Mouse (Mus musculus) MN1 (cell line): ENCODE measurements at regions not wholly inside any gene's neighbourhood (a gene's known extent, or its start where the extent isn't known, plus 50 kb on each side); places are given as distances from the start of the nearest gene placed in this dataset.
A peak's percentile ranks its signal among the peaks of the same experiment; 100 is the strongest.

Experiments used
- DNase-seq: peaks from one replicate; pipeline ENCODE4 v3.0.0-alpha.2; 2016; ENCODE audit warnings: low spot score

GRCm38 (mm10) chr13:72938156-72938874 is 309.7 kb downstream of the Irx2 start:
- DNase-seq = no peak

DNA sequence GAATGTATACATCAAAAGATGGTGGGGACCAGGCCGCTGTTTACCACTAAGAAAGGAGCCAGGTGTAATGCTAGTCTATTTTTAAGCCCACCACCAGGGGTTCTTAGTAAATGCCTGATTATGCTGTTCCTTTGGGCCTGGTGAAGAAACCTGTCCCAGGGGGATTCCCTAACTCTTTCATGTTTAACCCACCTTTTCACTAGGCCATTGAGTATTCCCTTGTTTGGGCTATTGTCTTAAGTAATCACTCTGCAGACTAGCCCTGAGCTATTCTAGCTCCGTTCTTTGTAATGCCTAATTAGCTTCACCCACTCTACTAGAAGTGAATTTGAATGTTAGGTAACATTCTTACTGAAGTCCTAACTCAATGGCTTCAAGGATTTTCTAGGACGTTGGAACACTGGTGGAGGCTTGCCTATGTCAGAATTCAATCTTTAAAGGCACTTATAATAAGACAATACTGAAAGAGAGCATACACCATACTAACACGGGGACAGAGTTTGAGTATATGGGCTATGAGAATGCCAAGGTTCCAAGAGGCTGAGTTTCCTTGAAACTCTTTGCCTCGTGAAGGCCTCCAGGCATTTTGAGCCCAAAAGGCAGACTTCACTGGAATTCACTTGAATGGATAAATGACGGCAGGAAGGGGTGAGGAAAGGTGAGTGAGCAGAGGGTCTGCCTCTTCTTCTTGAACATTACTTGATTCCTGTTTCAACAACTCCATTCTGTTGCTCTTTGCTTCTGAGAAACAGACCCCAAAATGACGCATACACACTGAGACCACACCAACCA is 312.7 kb upstream of the Irx4 start:
- no peak for DNase-seq

GRCm38 (mm10) chr13:72958616-72959518 is 301.4 kb upstream of the Irx4 start:
- no peak for DNase-seq

DNA sequence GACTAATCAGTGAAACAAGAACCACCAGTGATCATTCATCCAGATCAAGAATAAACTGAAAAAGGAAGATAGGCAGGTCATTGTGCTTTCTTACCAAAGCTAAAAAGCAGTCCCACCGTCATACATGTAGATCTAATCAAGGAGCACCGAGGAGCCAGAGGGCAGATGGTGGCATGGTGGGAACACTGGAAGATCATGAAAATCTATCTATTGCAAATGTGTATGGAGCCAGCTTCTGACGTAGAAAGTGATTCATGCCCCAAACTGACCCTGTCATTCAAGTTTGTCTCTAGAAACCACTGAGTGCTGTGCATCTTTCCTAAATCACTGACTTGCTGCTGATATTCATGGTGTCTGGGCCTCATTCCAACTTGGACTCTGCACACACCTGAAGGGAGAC is 299.0 kb upstream of the Irx4 start:
- DNase-seq = no peak

GRCm38 (mm10) chr13:72972165-72972564 is 288.1 kb upstream of the Irx4 start:
- no peak for DNase-seq

GRCm38 (mm10) chr13:72972894-72973293 is 287.4 kb upstream of the Irx4 start:
- DNase-seq = no peak

GRCm38 (mm10) chr13:72977213-72977612 is 283.1 kb upstream of the Irx4 start:
- no peak for DNase-seq

DNA sequence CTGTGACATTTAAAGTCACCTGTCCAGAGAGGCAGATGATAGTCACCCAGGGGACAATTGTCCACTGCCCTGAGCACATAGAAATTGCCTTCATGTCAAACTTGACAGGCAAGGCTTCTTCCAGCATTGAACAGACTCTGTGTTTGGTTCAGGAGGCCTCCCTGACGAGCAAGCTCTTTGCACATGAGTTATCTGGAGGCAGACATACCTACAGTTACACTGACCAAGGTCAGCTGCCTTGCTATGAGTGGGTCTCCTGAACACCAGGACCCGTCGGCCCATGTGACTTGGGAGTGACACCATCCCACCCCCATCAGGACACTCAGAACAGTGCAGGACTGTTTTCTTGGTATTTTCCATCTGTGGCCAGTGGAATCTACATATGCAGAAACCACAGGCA is 282.3 kb upstream of the Irx4 start:
- no peak for DNase-seq

- no peak for DNase-seq
Measured at GRCm38 (mm10) chr13:72978966-72979365, 281.3 kb upstream of the Irx4 start.

- no peak for DNase-seq
Measured at GRCm38 (mm10) chr13:72992589-72993409, 267.5 kb upstream of the Irx4 start.

GRCm38 (mm10) chr13:72993410-72993858 is 266.8 kb upstream of the Irx4 start:
- no peak for DNase-seq

DNA sequence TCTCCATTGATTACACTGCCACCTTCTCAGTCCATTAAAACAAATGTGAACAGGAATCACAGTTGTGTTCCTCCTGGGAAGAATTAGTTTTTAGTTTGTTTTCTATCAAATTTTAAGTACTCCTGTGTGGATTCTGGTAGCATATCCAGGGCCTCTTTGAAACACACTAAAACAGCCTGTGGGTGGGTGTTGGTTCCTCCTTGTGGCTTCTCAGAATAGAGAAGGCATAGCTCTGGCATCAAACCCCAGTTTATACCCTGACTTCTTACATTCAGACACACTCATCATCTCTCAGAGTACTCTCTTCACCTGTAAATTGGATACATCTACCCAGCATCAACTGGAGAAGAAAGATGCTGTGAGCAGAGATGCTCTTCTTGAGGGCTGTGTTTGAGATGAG is 265.7 kb upstream of the Irx4 start:
- no peak for DNase-seq

- no peak for DNase-seq
Measured at GRCm38 (mm10) chr13:73008856-73009546, 251.3 kb upstream of the Irx4 start.

- DNase-seq = no peak
Measured at GRCm38 (mm10) chr13:73009547-73010475, 250.5 kb upstream of the Irx4 start.

GRCm38 (mm10) chr13:73019181-73019580 is 241.1 kb upstream of the Irx4 start:
- DNase-seq = no peak

DNA sequence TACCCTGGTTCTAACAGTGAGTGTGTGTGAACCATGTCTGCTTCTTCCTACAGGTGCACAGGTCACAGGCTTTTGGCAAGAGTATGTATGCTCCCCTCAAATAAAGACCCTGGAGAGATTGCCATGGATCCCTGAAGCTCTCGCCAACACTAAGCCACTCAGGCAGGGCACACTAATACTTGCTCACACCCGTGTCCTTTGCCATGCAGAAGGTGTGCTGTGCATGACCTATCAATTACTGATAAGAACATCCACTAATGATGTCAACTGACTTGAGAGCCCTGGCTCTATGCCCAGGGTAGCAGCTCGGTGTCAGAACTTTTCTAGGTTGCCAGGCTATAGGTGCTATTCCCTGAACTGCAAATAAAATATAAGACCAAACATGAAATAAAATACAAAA is 229.1 kb upstream of the Irx4 start:
- DNase-seq = no peak

DNA sequence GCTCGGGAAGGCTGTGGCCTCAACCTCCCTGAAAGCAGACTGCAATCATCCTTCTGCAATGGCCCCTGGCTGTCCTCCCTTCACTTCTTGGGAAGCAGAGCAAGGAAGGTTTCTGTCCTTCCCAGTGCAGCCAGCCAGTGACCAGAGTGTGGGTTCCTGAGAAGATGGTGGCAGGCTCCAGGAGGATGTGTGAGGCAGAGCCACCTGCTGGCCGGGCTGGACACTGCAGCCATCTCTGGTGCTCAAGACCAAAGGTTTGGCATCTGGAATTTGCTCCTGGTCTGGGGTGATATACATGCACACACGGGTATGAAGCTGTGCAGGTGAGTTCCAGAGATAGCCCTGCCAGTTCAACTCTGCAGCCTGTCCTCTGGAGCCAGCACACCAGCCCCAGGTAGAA is 227.2 kb upstream of the Irx4 start:
- peak; percentile 7 for DNase-seq

DNA sequence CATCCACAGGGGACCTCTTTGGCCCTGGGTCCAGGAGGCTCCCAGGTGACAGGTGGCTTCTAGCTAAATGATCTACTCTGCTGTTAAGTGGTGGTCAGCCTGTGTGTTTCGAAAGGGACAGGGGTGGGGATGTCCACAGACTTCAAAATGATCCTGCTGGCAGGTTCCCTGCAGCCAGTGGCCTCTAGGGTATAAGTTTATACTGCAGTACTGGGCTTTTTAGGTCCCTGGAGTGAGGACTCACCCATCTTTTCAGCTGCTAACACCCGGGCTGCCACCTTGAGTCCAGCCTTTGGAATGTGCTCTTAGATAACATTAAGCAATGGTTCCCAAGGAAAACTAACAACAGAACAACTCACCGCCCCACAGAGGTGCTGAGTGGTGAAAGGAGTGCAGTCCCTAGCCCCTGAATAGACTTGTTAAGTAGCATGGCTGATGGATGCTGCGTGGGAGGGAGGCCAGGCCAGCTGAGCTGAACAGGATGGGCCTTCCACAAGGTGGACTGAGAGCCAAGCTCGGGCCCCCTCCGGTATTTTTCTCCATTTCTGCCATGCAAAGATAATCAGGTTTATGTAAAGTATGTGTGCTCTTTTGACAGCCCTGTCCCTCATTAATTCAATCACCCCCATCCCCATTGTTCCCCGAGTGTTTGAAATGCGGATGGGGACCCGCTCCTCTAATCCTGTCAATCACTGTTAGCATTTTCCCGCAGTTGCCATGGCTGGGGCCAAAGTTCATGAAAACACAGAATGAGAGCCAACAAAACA is 226.0 kb upstream of the Irx4 start:
- no peak for DNase-seq

GRCm38 (mm10) chr13:73034886-73035285 is 225.4 kb upstream of the Irx4 start:
- no peak for DNase-seq
